Mouse (Mus musculus): ENCODE data around the gene Psapl1.

Psapl1 gene

GRCm38 (mm10) chr5:36203916-36204315 is at the start of gene Psapl1:
Gene Psapl1, plus strand, starts transcription at chr5:36204021.
- peak; percentile 41 for DNase-seq

GRCm38 (mm10) chr5:36154879-36155485 is 48.8 kb upstream of the Psapl1 start:
- DNase-seq = no peak

- DNase-seq = no peak
Measured at GRCm38 (mm10) chr5:36165424-36166302, 38.2 kb upstream of the Psapl1 start.

GRCm38 (mm10) chr5:36166346-36167013 is 37.3 kb upstream of the Psapl1 start:
- DNase-seq = no peak

DNA sequence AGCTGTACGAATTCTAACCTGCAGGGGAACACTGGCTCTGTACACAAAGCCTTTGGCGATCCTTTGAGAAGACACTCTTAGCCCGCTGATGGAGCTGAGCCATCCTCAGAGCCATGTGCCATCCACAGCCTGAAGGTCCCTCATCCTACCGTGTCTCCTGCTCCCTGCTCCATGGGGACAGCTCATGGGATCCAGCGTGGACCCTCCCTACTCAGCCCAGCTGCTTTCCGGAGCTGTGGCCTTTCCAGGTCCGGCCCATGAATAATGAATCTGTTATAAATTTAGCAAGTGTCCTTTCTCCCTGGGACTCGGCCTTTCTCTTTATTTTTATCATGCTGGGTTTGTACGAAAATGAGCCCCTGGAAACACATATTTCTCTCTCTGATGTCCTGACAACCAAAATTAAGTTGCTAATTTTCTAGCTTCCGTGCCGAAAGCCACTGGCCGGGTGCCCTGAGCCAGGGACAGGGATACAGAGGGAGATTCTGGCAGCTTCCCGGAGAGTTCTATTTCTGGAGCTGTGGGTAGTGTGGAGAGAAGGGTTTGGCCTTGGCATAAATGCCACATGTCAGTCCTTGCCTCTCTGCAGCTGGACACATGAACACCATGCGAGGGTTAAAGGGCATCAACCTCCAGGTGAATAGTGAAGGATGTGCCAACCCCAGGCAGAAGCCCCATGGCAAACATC is 34.7 kb upstream of the Psapl1 start:
- no peak for DNase-seq

DNA sequence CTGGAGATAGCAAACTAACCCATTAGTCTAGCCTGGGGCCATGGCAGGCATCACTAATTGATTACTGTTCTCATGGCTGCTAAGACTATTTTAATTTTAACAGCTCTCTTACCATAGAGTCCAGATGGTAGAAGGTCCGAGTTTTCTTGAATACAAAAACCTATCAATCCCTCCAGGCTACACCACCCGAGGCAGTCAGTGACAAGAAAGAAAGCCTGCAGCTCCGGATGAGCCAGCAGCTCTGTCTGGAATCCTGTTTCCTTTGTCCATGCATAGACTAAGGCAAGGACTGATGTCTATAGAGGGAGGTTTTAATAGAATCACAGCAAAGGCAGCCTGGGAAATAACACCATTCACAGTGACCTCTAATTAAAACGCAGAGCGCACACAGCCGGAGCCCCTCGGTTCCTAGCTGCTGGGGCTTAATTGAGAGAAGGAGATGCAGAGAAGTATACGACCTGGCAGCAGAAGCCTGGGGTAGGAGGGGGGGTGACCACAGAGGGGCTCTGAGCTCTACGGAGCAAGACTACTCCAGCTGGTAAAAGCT is 29.2 kb upstream of the Psapl1 start:
- no peak for DNase-seq

DNA sequence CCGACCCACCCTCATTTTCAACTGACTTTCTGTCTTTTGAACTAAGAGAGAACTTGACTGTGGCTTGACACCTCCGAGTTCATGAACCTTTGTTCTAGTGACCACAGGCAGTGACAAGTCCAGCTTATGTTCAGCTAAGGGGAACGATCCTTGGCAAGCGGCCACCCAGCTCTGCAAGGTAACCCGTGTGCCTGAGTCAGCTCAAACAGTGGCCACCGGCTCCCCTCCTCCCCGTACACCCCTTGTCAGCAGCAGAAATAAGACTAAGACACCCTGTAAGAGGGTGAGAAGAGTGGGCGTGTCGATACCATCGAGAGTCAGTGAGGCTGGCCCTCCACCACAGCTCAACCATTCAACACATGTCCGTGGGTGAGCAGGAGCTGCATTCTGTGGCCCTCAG is 27.4 kb upstream of the Psapl1 start:
- no peak for DNase-seq

- no peak for DNase-seq
Measured at GRCm38 (mm10) chr5:36176873-36177272, 26.9 kb upstream of the Psapl1 start.

GRCm38 (mm10) chr5:36178215-36178614 is 25.6 kb upstream of the Psapl1 start:
- DNase-seq = no peak

DNA sequence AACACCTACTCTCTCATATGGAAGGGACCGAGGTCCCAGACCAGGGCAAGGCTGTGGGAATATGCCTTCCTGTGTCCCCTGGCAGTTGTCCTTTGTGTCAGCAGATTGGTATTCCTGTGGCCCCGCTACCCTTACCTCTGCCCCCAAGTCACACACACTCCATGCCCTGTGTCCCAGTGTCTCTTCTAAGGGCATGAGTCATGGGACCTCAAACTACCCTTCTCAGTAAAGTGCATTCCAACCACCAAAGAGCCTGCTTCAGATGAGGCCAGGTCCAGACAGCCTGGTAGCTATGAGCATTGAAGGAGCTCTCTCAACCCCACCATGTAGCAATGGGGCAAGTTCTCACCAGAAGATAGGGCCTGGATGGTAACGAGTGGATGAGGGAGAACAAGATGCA is 25.0 kb upstream of the Psapl1 start:
- no peak for DNase-seq

- no peak for DNase-seq
Measured at GRCm38 (mm10) chr5:36179708-36180107, 24.1 kb upstream of the Psapl1 start.

GRCm38 (mm10) chr5:36182326-36182725 is 21.5 kb upstream of the Psapl1 start:
- DNase-seq = no peak

DNA sequence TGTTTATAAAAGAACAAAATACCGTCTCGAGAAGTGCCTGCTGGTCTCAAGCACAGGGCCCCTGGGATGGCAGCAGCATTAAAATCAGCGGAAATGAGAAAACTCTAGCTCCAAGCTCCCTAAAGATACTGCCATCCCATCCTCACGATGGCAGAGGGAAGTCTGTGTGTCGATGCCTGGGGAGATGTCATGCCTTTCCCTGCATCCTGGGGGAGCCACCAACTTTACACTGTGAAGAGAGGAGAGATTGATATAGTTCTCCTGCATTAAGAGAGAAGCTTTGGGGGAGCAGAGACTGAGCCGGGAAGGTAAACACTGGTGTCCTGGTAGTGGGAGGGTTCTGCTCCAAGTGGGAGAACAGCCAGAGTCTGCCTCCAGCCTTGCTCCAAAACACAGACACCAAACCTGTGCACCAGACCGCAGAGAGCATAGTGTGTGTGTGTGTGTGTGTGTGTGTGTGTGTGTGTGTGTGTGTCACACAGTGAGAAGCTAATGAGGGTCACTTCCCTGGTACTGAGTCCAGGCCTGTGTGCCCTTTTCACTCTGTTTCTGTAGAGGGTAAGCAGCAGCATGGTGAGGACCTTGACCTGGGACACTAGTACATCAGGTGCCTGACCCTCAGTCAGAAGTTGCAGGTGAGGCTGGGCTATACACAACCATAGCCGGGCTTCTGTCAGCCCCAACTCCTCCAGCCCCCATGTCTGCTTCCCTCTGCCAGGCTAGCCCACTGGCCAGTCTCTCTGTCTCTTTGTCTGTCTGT is 17.3 kb upstream of the Psapl1 start:
- no peak for DNase-seq

GRCm38 (mm10) chr5:36188310-36188709 is 15.5 kb upstream of the Psapl1 start:
- no peak for DNase-seq

DNA sequence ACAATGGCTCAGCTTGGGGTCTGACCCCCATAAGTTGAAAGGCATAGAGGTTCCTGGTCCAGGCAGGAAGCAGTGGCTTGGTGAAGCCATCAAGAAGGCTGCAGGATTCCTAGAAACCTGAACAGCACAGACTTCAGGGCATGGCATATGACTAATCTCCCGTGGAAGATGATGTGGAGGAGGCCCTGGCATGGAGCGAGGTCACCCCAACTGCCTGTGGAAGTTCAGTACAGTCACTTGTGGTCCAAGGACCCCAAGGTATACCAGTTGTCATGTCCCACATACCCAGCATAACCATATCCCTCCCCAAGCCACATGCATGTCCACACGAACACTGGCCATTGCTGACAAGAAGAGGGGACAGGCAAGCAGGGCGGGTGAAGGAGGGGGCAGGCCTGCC is 12.5 kb upstream of the Psapl1 start:
- DNase-seq = no peak

DNA sequence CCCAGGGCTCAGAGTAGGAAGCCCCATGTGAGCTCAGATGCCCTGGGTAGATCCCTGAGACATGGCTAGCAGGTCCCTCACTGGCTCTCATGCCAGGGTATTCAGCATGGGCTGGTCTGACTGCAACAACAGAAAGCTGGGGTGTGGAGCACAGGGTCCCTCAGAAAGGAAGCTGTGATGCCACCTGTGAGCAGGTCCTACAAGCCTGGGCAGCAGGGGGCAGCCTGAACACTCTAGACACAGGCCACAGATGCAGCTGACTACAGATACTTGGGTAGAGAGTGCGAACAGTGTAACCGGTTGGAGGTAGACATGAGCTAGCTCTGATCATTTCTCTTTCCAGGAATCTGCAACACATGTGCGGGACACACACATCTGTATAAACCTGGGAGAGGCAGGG is 11.9 kb upstream of the Psapl1 start:
- peak; percentile 73 for DNase-seq

GRCm38 (mm10) chr5:36192677-36193076 is 11.1 kb upstream of the Psapl1 start:
- no peak for DNase-seq

DNA sequence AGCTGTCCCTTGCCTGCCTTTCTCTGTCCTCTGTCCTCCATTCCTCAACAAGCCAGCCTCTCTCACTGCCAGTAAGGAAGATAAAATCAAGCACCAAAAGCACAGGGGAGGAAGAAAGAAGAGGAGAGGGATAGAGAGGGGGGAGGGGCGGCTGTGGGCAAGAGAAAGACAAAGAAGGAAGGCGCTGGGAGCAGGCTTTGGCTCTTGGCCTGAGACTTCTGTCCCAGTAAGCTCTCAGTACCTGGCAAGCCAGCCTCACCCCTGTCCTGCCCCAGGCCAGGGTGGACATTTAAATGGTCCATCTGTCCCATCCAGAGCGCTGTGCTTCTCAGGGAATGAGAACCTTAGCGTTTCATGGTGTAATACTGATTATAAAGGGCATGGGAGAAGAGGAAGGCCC is 9.2 kb upstream of the Psapl1 start:
- no peak for DNase-seq

DNA sequence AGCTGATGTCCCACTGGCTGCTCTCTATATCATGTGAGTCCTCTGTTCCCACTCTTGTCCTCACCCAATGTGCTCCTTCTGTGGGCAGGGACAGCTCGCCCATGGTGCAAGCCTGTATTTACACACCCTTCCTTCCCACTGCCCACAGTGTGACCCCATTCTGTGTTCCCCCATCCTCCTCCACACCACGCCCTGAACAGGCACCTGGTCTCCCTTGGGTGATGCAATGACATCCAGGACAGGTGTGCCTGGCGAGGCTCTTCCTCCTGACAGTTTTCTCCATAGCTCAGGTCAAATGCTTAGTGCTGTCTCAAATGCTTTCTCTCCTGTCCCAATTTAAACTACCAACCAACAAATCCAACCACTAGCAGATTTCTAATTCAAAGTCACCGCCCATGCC is 8.4 kb upstream of the Psapl1 start:
- DNase-seq = no peak

DNA sequence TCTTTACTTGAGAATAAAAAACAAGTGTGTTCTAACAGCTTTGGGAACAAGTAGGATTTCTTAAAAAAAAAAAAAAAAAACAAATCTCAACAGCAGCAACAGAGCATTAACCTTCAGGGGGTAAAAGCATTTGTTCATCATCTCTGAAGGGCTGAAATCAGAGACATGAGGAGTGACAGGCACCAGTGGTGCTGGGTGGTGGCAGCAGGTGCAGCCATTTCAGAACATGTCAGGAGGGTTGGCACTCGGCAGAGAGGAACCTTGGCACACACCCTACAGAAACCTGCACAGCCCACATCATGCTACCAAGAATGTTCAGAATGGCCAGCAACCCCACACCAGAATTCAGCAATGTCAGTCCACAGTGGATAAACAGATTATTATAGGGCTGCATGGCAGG is 4.3 kb upstream of the Psapl1 start:
- no peak for DNase-seq

DNA sequence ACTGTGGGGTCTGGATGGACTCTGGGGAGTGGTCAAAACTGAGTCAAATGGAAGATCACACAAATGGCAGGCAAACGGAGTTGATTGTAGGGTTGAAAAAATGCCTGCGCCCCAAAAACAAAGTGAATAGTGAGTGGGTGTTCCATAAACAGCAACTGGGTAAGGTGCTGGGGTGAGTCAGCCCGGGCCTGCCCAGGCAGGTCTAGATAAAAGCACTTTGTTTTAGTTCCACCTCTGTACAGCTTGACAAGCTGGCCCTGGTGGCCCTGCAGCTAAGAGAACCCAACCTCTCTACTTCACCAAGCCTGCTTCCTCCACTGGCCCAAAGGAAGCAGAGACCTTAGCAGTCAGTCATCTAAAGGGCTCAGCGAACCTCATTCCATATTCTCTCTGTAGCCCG is 1.0 kb upstream of the Psapl1 start:
- no peak for DNase-seq

DNA sequence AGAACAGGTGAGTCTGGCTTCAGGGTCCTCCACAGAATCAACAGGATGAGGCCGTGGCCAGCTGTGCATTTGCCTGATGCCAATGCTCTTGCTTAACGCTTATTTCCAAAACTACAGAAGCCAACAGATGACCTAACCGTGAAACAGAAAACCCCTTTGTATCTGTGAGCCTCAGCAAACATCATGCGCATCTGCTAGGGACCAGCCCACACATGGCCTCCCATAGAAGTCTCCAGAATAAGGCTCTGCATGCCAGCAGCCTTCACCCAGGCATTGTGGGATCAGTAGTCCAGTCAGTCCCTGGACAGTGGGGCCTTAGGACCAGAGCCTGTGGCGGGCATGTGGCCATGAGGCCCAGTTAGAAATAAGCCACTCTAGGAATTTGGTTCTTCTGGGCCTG is 400 bp upstream of the Psapl1 start:
- DNase-seq = no peak
